Mouse (Mus musculus): ENCODE results near the gene Klf5. TPM values are rescaled to one million over a fixed set of nuclear protein-coding genes. Genes with fewer than 3 reads are reported as not detected.

Klf5 gene
- polyA plus RNA-seq, 1 experiment = 145 TPM

GRCm38 (mm10) chr14:99355610-99355870, 57.0 kb downstream of the Klf5 start:
- DNase-seq (ENCODE audit: low read depth, low spot score) = no peak
- 54% methylated on average over 1 of the region's 1 CpGs for WGBS

GRCm38 (mm10) chr14:99362956-99363355, 64.5 kb downstream of the Klf5 start:
- DNase-seq (ENCODE audit: low read depth, low spot score) = no peak
- 58% methylated on average over 5 of the region's 5 CpGs for WGBS

DNA sequence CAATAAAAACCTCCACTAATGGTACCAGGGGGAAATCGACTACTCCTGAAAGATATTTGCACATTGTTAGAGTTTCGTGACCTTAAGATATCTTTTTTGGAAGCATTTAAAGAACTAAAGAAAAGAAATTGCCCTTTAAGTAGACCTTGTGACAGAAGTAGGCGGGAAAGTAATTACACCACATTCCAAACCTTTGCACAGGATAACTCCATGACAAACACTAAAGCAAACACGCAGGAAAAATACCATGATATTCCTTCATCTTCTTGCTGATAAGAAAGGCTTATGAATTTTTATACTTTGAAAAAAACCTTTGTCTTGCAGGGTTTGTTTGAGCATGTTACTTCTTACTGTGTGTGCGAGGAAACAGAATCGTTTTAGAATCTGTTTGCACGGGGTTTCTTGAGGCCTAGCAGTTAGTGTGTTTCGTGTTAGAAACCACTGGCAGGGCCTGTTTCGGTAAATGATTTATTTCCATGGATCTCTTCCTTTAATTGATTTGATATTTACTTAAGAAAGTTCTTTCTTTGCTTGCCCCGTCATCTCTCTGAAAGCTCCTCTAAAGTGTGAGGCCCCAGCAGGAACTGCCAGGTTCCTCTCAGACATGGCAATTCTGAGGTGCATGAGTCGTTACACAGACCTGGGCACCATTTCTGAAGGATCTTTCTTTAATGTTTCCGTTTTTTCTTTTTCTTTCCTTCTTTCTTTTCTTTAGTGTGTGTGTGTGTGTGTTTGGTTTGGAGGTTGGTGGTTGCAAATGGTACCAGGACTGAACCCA, 65.7 kb downstream of the Klf5 start:
- no peak for DNase-seq (ENCODE audit: low read depth, low spot score)
- 28% methylated on average over 12 of the region's 12 CpGs for WGBS

Other genes starting within 250 kb of the Klf5 start
- 0.73 and 1.4 TPM in 2 replicates for gene Pibf1, start 199.3 kb upstream of the Klf5 start, polyA plus RNA-seq (2012; rRNA removed)
- gene Dis3, start 198.9 kb upstream of the Klf5 start, polyA plus RNA-seq (2012; rRNA removed) = 2.7 and 4.4 TPM in 2 replicates

All from large intestine, adult 2 months (tissue).